Mouse (Mus musculus): ENCODE results near the gene Car10.

DNA sequence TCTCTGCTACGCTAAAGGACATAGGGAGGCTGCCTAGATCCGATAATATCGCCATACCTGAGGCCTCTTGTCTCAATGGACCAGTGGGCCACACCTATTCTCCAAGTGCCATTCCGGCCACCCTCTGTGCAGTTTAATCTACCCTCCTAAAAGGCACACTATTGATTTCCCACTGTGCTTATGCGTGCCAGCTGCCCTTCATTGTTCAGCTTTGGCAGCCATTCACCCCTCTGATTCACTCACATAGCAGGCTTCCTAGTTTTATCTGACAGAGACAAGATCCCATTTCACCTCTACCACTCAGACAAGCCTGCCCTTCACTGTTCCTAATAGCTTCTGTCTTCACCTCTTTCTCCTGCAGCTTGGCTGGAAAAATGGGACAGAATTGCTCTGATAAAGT is 543.1 kb downstream of the Car10 start:
- TF ChIP-seq POLR2A (IDR thresholded peaks at IDR 0.05; ENCODE audit: low read depth, low read length) (no peak), CTCF (conservative IDR thresholded peaks at IDR 0.05; ENCODE audit: insufficient read depth, insufficient read length, low read depth, low read length) (no peak)
